Mouse (Mus musculus) hindlimb bud, embryonic 11.5 days (tissue): ENCODE results near the gene Gm3072.
"Not testable (repeated sequence)": the region's sequence is repeated elsewhere in the genome, so short reads cannot be mapped to it uniquely, and the experiment has no call there.

ENCODE experiments used
- DNase-seq: peaks from one replicate; pipeline ENCODE4 v3.0.0-alpha.2; 2012; ENCODE audit warnings: low read depth, low spot score; ENCODE audit errors: extremely low spot score

Gene Gm3072

DNA sequence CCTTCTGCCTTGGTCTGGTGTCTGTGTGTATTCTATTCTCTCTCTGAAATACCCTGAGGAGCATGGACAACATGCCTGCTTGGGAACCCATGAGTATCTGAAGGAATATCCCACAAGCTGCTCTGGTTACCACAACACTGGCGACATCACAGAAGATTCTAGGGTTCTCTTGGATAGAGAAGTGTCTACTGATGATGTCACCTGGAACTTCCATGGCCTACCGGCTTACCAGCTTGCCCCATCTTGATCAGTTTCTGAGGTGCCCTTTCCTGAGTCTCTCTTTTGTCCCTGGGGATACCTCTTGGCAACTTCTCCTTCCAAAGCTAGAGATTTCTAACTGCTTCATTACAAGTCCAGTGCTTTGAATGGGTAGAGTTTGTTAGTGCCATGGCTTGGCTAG is at the start of gene Gm3072:
TSS of gene Gm3072 (minus strand) at position 101 of the 400 bp plus-strand sequence.
- DNase-seq = not testable (repeated sequence)

DNA sequence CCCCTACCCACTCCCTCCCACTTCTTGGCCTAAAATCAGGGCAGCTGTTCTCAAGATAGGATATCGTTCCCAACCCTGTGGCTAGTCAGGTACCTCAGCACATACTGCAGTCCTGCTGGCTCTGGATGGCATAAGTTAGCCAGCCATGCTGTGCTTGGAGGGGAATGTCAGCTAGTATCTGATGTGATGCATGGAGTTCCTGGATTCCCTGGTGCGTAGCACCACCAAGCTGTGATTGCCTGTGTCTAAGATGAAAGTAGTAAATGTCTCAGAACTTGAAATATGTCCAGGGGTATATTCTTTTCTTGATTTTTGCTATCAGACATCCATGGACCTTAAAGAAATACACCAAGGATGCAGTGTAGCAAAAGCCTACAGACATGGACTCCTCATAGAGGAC is 23.8 kb upstream of the Gm3072 start:
- DNase-seq = not testable (repeated sequence)

DNA sequence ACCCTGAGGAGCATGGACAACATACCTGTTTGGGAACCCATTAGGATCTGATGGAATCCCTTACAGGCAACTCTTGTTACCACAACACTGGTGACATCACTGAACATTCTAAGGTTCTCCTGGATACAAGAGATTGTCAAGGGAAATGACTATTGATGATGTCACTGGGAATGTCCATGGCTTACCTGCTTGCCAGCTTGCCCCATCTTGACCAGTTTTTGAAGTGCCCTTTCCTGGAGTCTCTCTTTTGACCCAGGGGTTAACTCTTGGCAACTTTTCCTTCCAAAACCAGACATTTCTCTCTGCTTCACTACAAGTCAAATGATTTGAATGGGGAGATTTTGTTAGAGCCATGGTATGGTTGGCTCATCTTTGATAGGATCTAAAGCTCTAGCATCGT is 22.0 kb upstream of the Gm3072 start, which contains the start of gene Gm3676:
TSS of gene Gm3676 (minus strand) at position 101 of the 400 bp plus-strand sequence.
- DNase-seq = not testable (repeated sequence)

DNA sequence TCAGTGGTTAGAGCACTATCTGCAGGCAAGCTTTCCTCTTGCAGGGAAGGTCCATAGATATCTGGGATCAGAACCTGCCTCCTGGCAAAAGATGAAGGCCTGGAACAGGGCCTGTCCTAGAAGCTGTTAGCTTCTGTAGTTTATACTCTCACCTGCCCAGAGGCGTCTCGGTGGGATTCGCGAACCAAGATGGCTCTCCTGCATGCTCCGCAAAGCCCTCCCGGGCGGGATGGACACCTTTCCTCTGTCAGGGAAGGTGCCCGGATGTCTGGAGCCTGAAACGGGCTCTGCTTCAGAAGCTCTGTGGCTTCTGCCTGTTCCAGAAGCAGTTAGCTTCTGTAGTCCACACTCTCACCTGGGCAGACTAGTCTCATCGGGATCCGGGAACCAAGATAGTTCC is 5.7 kb upstream of the Gm3072 start:
- not testable (repeated sequence) for DNase-seq

DNA sequence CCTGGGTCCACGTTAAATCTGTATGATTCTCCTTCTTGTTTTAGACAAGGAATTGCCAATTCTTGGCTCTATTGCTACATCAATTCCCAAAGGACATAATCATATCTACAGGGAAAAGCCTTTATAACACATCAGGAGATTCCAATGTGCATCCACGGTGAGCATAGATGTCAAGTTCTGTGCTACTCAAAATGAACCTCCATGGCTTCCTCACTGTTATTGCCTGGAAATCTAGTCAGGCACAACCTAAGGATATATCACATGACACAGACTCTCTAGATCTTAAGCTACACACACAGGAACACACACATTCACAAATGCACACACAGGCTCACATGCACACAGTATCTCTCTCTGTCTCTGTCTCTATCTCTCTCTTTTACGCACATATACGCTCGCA is 1.9 kb downstream of the Gm3072 start:
- not testable (repeated sequence) for DNase-seq

DNA sequence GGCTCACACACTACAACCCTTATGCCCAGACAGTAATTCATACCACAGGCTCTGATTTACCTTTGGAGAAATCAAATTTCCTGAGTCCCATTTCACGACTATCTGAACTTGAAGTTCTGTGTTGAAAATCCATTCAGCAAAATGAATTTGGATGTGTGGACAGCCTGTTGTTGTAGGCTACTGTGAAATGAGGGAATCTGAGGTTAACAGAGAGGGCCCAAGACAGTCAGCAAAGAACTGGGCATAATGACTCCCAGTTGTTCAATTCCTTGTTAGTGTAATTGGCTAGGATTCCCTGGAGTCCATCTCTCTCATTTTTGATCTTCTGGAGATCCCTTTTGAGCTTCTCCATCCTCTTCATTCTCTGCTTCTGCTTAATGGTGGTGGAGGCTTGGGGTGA is 13.7 kb downstream of the Gm3072 start:
- not testable (repeated sequence) for DNase-seq

DNA sequence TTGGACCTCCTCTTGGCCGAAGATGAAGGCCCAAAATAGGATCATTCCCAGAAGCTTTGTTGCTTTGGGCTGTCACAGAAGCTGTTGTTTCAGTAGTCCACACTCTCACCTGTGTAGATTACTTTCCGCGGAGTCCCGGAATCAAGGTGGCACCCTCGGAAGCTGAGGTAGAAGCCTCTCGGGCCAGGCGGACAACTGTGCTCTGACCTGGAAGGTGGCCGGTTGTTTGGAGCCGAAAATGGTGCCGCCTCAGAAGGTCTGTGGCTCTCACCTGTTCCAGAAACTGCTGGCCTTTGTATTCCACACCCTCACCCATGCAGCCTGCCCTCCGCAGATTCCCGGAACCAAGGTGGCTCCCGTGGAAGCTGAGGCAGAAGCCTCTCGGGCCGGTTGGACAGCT is 23.5 kb downstream of the Gm3072 start:
- not testable (repeated sequence) for DNase-seq

DNA sequence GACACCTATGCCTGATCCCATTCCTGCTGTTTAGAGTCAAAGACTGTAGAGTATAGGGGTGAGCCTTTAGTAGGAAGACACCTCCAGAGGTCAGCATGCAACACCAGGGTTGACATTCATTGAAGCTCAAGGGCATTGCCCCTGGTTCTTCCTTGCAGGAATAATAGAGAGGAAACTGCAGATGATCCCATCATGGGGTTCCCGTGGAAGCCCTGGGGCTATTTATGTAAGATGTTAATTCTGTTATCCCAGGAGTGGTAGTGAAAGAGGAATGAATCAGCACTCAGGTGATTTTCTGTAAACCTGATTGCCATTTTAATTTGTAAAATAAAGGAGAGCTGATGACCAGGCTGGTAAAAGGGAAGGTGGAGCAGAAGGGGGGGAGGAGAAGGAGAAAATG is 38.1 kb downstream of the Gm3072 start:
- DNase-seq = not testable (repeated sequence)

DNA sequence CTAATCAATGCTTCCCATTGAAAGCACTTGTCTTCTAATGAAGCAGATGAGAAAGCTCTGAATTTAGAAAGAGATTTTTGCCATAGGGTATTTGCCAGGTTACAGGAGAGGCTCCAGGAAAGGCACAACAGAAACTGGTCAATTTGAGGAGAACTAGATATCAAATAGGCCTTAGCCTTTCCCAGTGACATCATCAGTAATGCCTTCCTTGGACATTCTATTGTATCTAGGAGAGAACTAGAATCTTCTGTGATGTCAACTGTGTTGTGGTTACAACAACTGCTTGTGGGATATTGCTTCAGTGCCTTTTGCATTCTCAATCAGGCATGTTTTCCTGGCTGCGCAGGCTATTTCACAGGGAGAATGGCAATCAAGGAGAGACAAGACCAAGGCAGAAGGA is 51.5 kb downstream of the Gm3072 start, which contains the start of gene 1700049E17Rik2:
TSS of gene 1700049E17Rik2 (plus strand) at position 301 of the 400 bp plus-strand sequence.
- not testable (repeated sequence) for DNase-seq
